Mouse (Mus musculus): ENCODE results near the gene Zfp868. TPM values are rescaled to one million over a fixed set of nuclear protein-coding genes. Genes with fewer than 3 reads are reported as not detected.

Gene Zfp868
- 10 to 100 TPM; 53.0 to 60.0 TPM for total RNA-seq (2023)

DNA sequence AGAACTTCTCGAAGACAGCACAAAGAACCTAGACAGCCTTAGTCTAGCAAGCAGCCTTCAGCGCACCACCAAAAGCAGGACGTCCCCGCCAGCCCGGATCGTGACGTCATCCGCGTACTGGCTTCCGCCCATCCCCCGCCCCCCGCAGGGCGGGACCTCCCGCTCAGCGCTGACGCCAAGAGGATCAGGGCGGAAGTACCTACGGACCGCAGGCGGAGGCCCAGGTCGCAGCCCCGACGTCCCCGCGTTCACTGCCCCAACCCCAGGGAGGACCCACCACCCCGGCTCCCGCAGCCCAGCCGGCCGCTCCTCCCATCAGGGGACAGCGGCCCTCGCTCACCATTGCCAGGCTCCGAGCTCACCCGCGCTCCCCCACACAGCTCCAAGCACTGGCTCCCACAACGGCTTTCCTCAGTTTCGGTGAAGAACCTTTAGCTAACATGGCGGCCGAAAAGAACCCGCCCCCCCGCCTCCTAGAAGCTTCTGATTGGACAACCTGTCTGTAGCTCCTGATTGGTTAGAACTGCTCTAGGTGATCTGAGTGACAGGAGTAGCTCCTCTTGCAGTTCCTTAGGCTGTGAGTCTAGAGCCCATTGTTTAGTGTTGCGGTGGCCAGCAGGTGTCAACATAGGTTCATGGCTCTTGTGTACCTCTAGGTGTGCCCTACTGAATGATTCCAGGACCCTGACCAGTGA, at the start of gene Zfp868:
TSS of gene Zfp868 (minus strand) at position 454 of the 695 bp plus-strand sequence.

DNA sequence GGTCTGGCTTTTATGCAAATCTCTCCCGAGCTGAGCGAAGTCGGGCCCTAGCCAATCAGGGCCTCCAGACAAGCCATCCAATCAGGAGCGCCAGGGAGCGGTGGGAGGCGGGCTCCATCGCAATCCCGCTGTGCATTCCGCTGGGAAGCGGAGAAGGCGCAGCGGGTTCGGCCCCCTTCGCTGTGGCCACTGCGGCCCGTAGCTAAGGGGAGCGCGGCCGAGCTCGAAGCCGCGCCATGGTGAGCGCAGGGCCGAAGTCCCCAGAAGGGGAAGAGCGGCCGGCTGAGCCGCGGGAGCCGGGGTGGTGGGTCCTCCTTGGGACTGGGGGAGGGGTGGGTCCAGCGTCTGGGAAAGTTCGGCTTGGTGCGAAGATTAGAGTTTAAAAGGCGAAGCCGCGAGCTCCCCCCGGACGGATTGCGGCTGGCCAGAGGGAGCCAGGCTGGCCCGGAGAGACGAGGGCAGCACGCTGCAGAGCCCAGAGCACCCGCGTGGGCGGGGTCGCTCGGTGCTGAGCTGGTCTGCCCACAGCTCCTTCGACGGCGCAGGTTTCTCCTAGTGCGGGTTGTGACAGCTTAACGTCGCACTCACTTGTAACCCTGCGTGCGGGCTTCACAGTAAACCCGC, 29.1 kb upstream of the Zfp868 start, which contains the start of gene Zfp964:
TSS of gene Zfp964 (plus strand) at position 122 of the 624 bp plus-strand sequence.

Other genes starting within 250 kb of the Zfp868 start
- not detected for gene Gm9495, start 172.0 kb downstream of the Zfp868 start, total RNA-seq (2023)
- gene Gm7697, start 102.6 kb downstream of the Zfp868 start, total RNA-seq (2023): not detected
- under 1 TPM; 0.50 TPM for gene Zfp964, start 28.9 kb upstream of the Zfp868 start, total RNA-seq (2023)
- gene Zfp869, start 85.2 kb upstream of the Zfp868 start, total RNA-seq (2023): 10 to 100 TPM; 47.6 to 51.0 TPM
- 1 to 10 TPM; 4.3 to 4.9 TPM for gene Zfp963, start 124.4 kb upstream of the Zfp868 start, total RNA-seq (2023)
- gene Gm20422, start 149.3 kb upstream of the Zfp868 start, total RNA-seq (2023): 1 to 10 TPM in 1 of 2 experiments, not detected in 1; 1.7 TPM
- 10 to 100 TPM; 67.1 to 68.6 TPM for gene Atp13a1, start 165.6 kb upstream of the Zfp868 start, total RNA-seq (2023)
- gene Zfp866, start 165.6 kb upstream of the Zfp868 start, total RNA-seq (2023): 10 to 100 TPM; 29.9 to 33.7 TPM
- 100 to 1,000 TPM; 262 to 263 TPM for gene Gmip, start 183.1 kb upstream of the Zfp868 start, total RNA-seq (2023)
- gene Lpar2, start 196.9 kb upstream of the Zfp868 start, total RNA-seq (2023): 1 to 10 TPM; 6.0 to 6.4 TPM
- gene Pbx4, start 206.9 kb upstream of the Zfp868 start, total RNA-seq (2023): 1 to 10 TPM; 8.3 TPM

Measured in T-cell, adult 66 days (primary cell).